Mouse (Mus musculus): ENCODE measurements around the gene Alg3. TPM values are rescaled to one million over a fixed set of nuclear protein-coding genes. Genes with fewer than 3 reads are reported as not detected.

The Alg3 gene
- polyA plus RNA-seq, 1 experiment = 11.5 TPM

GRCm38 (mm10) chr16:20621191-20621990 is 9.9 kb upstream of the Alg3 start, which contains the start of gene Camk2n2:
Gene Camk2n2 (minus strand): TSS chr16:20621287.
- no peak for TF ChIP-seq GATA1 (IDR thresholded peaks at IDR 0.05; ENCODE audit: low read length)

GRCm38 (mm10) chr16:20620751-20621190 is 9.2 kb upstream of the Alg3 start:
- no peak for TF ChIP-seq GATA1 (IDR thresholded peaks at IDR 0.05; ENCODE audit: low read length)

- TF ChIP-seq GATA1 (IDR thresholded peaks at IDR 0.05; ENCODE audit: low read length) = no peak
Observed at GRCm38 (mm10) chr16:20620399-20620735, 8.8 kb upstream of the Alg3 start.

- TF ChIP-seq GATA1 (IDR thresholded peaks at IDR 0.05; ENCODE audit: low read length) = no peak
Observed at GRCm38 (mm10) chr16:20619541-20620398, 8.2 kb upstream of the Alg3 start.

GRCm38 (mm10) chr16:20610501-20611356 is 806 bp downstream of the Alg3 start:
- TF ChIP-seq GATA1 (IDR thresholded peaks at IDR 0.05; ENCODE audit: low read length) = no peak

GRCm38 (mm10) chr16:20604705-20605104 is 6.8 kb downstream of the Alg3 start:
- no peak for TF ChIP-seq GATA1 (IDR thresholded peaks at IDR 0.05; ENCODE audit: low read length)

GRCm38 (mm10) chr16:20600511-20600910 is 11.0 kb downstream of the Alg3 start:
- no peak for TF ChIP-seq GATA1 (IDR thresholded peaks at IDR 0.05; ENCODE audit: low read length)

GRCm38 (mm10) chr16:20596687-20597441 is 14.7 kb downstream of the Alg3 start:
- TF ChIP-seq GATA1 (IDR thresholded peaks at IDR 0.05; ENCODE audit: low read length) = no peak

- no peak for TF ChIP-seq GATA1 (IDR thresholded peaks at IDR 0.05; ENCODE audit: low read length)
Observed at GRCm38 (mm10) chr16:20595737-20596136, 15.8 kb downstream of the Alg3 start.

- peak; percentile 97 for TF ChIP-seq GATA1 (IDR thresholded peaks at IDR 0.05; ENCODE audit: low read length)
Observed at GRCm38 (mm10) chr16:20595060-20595673, 16.4 kb downstream of the Alg3 start.

- TF ChIP-seq GATA1 (IDR thresholded peaks at IDR 0.05; ENCODE audit: low read length) = no peak
Observed at GRCm38 (mm10) chr16:20591076-20591705, 20.3 kb downstream of the Alg3 start.

GRCm38 (mm10) chr16:20590680-20591038 is 20.9 kb downstream of the Alg3 start:
- TF ChIP-seq GATA1 (IDR thresholded peaks at IDR 0.05; ENCODE audit: low read length) = no peak

GRCm38 (mm10) chr16:20589939-20590679 is 21.4 kb downstream of the Alg3 start:
- no peak for TF ChIP-seq GATA1 (IDR thresholded peaks at IDR 0.05; ENCODE audit: low read length)
